Mouse (Mus musculus): Measurements from ENCODE around the gene Tenm4. TPM values are rescaled to one million over a fixed set of nuclear protein-coding genes. Genes with fewer than 3 reads are reported as not detected.

Tenm4 gene
- total RNA-seq, 2 experiments from 2014 or later, result 0.13 to 0.73 TPM

DNA sequence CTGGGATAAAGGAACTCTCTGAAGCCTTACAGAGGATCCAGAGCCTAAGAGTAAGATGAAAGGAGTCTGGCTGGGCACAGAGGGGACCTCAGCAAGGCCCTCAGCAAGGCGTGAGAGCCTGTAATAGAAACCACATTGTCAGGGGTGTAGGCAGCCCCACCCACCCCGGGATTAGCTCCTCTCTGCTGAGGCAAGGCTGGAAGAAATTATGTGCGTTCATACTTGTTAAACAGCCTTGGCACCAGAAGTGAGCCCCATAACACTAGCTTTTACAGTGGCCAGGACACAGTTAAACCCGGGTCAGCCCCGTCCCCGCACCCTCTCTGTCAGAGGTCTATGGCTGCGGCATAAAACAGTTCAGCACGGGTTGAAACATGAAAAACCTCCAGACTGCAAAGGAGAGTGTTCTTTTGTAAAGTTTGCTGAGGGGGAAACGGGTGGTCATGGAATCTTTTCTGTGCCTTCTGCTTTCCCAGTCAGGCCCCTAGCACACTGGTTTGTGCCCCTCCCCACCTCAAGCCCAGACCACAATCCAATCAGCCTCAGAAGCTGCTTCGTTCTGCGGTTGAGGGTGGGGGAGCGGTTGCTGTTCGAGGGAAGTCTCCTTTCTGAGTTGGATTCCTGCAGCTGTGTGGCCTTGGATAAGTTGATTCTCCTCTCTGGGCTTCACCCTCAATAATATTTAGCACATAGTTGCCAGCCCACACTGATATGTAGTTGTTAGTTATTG, 486.2 kb downstream of the Tenm4 start:
- Histone ChIP-seq H3K4me3 (no peak overlapping the region), H3K27ac (no peak overlapping the region)
- TF ChIP-seq CTCF (IDR thresholded peaks at IDR 0.05), result no peak
- peak; percentile 30 for DNase-seq
- intact Hi-C loops (cut with DNase I), result no loop called here

DNA sequence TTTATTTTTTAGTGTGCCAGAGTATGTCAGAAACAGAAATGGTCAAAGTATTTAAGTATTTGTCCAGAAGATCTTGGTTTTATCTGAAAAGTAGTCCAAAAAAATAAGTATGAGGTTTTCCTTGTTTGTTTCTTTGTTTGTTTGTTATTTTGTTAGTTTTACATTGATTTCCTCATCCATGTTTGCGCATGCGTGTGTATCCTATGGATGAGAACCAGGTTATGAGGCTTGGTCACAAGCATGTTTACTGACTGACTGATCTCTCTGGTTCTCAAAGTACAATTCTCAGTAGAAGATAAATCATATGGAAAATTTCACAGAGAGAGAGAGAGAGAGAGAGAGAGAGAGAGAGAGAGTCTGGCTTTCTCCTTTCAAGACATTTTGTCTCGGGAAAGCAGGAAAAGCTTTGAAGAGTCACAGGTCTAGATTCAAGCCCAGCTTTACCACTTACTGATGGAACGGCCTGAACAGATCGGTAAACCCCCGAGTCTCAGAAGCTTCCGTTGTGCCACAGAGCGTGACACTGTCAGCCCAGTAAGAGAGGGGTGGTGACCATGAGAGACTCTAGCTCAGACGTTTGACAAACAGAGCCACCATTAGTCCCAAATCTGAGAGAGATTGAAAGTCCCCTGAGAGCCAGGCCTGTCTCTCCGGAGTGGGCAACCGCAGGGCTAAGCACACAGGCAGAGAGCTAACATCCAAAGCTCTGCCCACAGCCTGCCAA, 487.0 kb downstream of the Tenm4 start:
- Histone ChIP-seq H3K27ac (no peak overlapping the region), H3K4me3 (no peak overlapping the region)
- no peak for DNase-seq
- no peak for TF ChIP-seq CTCF (IDR thresholded peaks at IDR 0.05)
- intact Hi-C loops (cut with DNase I), result no loop called here

DNA sequence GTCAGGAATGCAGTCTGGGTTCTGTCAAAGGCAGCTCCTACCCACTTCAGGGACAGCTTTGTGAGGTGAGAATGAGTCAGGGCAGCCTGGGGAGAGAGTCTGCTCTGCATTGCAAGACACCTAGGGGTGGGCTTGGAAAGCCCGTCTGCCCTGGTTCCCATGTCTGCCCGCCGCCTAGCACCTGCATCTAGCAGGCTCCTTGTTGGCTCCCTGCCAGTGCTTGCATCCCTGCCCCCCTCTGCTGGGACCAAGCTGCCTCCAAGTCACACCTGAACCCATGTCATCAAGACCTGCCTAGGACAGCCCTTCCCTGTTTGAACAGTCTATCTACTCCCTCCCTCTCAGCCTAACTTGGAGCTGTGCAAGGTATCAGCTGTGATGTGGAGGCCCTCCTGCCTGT, 489.9 kb downstream of the Tenm4 start:
- intact Hi-C loops (cut with DNase I), result no loop called here
- DNase-seq, result no peak
- Histone ChIP-seq H3K4me3 (no peak overlapping the region), H3K27ac (no peak overlapping the region)
- no peak for TF ChIP-seq CTCF (IDR thresholded peaks at IDR 0.05)

DNA sequence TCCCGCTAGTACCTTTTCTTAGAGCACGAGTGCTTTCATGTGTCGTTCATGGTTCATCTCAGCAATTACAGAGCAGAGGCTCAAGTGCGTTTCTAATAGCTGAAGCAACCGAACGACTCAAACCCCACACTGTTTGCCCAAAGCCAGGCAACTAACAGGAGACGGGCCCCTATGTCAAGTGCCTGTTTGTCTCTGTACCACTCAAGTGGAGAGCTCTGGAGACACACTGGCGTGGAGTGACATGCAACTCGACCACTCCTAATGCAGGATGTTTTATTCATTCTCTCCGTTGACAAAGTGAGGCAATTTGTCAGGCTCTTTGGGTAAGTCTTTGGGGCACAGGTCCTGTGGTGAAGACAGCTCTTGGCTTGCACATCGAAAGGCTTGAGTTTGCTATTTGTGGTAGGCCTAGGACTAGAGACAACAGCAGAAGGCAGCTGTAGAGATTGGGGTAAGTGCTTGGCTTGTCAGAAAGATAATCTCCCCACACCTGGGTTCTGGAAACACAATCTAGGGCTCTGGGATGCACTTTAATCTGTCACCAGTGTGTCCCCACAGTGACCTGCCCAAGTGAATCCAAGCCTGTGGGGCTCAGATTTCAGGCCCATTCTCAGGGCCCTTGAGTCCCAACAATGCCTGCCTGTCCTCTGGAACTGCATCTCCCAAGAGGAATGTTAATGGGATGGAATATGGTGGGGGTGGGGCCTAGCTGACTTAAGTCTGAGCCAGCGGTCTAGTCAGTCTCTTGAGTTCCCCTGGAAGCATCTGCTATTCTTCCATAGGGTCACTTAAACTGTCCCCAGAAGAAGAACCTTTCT, 490.5 kb downstream of the Tenm4 start:
- Histone ChIP-seq H3K4me3 (no peak overlapping the region), H3K27ac (no peak overlapping the region)
- intact Hi-C loops (cut with DNase I), result no loop called here
- no peak for DNase-seq
- no peak for TF ChIP-seq CTCF (IDR thresholded peaks at IDR 0.05)

DNA sequence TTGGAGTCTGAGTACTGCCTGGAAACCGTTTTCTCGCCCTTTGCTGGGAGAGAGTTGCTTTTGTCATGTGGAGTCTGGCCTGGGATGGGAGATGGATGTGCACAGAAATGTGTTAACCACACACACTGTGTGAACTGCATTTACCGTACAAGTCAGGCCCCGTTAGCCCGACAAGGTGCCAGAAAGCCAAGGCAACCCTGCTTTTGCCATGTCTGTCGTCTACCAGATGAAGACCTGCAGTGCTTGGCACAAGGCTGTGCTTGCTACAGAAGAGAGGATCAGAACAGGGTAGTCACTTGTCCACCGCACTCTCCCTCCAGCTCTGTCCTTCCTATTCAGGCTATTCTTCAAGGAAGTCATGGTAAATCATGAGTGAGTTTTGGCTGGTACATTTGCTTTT, 492.3 kb downstream of the Tenm4 start:
- no peak for TF ChIP-seq CTCF (IDR thresholded peaks at IDR 0.05)
- intact Hi-C loops (cut with DNase I), result no loop called here
- DNase-seq, result no peak
- no peak overlapping the region for H3K27ac ChIP-seq
- no peak overlapping the region for H3K4me3 ChIP-seq

DNA sequence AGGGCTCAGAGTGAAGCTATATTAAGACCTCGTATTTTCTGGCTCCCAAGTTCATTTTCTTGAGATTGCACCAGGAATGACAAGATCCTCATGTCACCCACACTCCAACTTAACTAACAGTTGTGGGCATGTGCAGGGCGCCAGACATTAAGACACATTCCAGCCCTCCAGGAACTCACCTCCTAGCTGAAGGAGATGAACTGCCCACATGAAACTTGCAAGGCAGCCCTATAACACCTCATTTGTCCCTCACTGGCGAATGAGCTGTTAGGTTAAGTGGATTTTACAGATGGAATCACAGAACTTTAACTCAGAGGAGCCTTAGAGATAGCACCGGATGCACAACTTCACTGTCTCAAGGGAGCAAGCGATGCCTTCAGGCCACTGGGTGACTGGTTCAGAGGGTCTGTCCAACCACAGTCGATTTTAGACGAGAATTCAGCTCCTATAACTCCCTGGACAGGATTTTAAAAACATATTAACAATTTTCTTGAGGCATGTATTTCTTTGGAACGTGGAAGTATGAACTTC, 495.4 kb downstream of the Tenm4 start:
- Histone ChIP-seq H3K4me3 (no peak overlapping the region), H3K27ac (no peak overlapping the region)
- intact Hi-C loops (cut with DNase I), result no loop called here
- TF ChIP-seq CTCF (IDR thresholded peaks at IDR 0.05), result no peak
- no peak for DNase-seq

DNA sequence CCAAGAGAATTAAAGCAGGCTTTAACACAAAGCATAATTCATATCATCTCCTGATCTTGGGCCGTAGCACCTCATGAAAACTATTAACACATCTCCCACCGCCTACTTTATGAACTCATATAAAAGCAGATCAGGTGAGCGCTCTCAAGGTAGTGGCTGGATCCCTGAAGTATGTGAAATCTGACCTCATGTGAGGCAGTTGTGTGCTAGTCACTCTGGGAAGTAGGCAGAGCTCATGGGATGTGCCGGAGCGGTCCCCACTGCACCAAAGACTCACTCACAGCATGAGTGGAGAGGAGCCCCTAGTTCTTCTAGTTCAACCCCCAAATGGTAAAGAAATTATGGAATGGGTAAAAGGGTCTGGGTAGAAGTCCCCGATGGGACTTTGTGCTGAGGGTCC, 496.6 kb downstream of the Tenm4 start:
- TF ChIP-seq CTCF (IDR thresholded peaks at IDR 0.05), result no peak
- Histone ChIP-seq H3K27ac (no peak overlapping the region), H3K4me3 (no peak overlapping the region)
- DNase-seq, result no peak
- intact Hi-C loops (cut with DNase I), result no loop called here

DNA sequence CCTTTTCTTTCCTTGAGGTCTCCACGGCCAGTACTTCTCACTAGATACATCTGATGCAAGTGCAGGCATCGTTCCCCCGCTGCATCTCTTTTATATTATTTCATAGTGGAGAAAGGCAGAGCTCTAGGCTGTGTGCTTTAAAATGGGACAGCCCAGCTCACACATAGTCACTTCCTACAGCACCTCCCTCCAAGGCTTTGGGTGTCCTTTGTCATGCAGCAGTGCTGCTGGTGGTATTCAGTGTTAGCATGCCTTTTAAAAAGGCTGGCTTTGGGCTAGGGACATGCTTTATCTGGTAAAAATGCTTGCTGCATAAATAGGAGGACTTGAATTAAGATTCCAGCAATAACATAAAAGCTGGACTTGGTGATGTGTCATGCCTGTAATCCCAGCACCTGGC, 499.0 kb downstream of the Tenm4 start:
- no peak for TF ChIP-seq CTCF (IDR thresholded peaks at IDR 0.05)
- intact Hi-C loops (cut with DNase I), result no loop called here
- H3K27ac ChIP-seq, result no peak overlapping the region
- no peak overlapping the region for H3K4me3 ChIP-seq
- DNase-seq, result no peak

DNA sequence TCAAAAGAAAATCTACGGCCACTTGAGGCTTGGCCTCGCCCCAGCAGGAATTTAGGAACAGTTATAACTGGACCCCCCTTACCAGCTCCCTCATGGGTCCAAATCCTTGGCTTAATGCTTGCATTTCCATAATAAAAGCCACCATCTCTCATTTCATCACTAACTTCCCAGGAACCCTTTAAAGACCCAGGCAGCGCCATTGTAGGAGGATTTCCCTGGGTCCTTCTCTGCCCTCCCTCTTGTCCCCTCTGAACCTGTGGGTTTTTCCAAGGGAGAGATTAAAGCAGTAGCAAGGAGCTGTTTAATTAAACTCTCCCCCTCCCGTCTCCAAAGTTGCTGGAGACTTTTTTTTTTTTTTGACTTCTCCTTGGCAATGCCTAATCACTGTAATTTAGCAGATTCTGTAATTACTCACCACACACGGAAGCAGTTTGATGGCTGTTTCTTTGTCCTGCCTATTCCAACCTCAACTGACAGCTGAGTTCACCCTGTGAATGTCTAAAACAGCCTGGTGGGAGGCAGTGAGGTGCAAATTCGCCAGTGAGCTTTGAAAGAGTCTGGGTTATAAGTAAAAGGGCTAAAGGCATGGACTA, 501.4 kb downstream of the Tenm4 start:
- intact Hi-C loops (cut with DNase I), result no loop called here
- Histone ChIP-seq H3K27ac (no peak overlapping the region), H3K4me3 (no peak overlapping the region)
- no peak for DNase-seq
- no peak for TF ChIP-seq CTCF (IDR thresholded peaks at IDR 0.05)

DNA sequence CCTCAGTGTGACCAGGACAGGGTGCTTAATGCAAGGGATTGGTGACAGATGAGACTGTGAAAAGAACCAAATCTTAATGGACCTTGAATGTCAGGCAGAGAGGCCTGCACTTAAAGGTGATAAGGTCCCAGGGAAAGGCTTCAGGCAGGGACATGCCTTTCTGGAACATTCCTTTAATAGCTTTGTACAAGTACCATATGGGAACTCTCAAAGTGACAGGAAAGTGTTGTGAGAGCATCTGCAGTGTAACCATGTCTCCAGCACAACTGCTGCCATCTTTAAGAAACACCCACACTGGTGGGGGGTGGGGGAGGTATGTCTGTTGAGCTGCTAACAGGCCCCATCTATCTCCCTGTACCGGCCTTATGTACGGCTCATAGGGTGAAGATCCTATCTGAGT, 506.0 kb downstream of the Tenm4 start:
- no peak for TF ChIP-seq CTCF (IDR thresholded peaks at IDR 0.05)
- intact Hi-C loops (cut with DNase I), result no loop called here

DNA sequence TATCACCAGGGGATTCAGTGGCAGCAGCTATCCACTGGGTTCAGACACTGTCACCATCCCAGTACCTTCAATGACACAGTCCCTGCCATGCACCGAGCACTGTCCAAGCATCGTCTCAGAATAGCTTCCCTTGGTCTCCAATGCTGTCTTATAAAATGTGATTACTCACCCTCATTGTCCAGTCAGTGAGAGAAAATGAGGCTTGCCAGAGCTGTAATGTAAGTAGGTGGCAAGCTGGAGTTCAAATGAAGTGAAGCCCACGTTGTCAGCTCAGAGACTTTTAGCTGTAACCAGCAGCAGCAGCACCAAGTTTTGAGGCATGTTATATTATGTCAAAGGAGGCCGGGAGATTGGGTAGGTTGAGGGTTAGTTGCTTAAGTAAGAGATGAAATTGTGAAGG, 507.2 kb downstream of the Tenm4 start:
- no peak overlapping the region for H3K4me3 ChIP-seq
- H3K27ac ChIP-seq, result no peak overlapping the region
- intact Hi-C loops (cut with DNase I), result no loop called here
- DNase-seq, result no peak
- no peak for TF ChIP-seq CTCF (IDR thresholded peaks at IDR 0.05)

More for the DNA sequence above, 506.0 kb downstream of the Tenm4 start:
- H3K4me3 ChIP-seq, result no peak overlapping the region
- DNase-seq, result no peak
- H3K27ac ChIP-seq, result no peak overlapping the region

DNA sequence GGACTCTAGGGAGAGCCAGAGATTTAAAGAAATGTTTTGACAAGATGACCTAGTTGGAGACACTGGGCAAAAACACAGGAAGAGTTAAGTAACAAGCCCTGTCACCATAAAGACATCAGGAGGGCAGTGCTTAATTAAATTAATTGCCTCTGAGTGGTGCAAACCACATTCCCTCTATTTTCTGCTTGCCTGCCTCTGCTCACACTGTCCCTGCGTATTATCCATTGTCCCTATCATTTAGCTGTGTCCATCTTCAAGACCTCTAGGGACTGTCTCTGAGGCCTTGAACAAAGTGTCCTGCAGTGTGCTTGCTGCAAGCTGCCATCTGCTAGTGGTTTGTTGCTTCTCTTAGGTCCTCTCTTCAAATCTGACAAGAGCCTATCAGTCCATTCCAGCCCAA, 508.7 kb downstream of the Tenm4 start:
- TF ChIP-seq CTCF (IDR thresholded peaks at IDR 0.05), result no peak
- Histone ChIP-seq H3K4me3 (no peak overlapping the region), H3K27ac (no peak overlapping the region)
- DNase-seq, result no peak
- intact Hi-C loops (cut with DNase I), result no loop called here
